Mouse (Mus musculus) adrenal gland, postnatal 14 days (tissue): Measurements from ENCODE around the gene Usp30. TPM values are rescaled to one million over a fixed set of nuclear protein-coding genes. Genes with fewer than 3 reads are reported as not detected.

Experiments used
- DNase-seq: peaks from one replicate; pipeline ENCODE4 v3.0.0; 2021; ENCODE audit warnings: mixed read lengths
- long read RNA-seq, 2 experiments: library from polyadenylated mRNA; stranded (forward); transcript quantifications; one replicate each; pipeline ENCODE4 v2.0.0; 2021
- total RNA-seq: library from RNA; stranded (reverse); gene quantifications from 2 replicates; pipeline ENCODE4 v1.2.3, GENCODE M21; 2021

Gene Usp30
- total RNA-seq = 24.9 and 25.7 TPM in 2 replicates
- long read RNA-seq, experiment 1, full-length matches to known transcripts = 10 of 26 reads
- long read RNA-seq, experiment 1, partial matches to known transcripts = 2 of 26 reads
- long read RNA-seq, experiment 1, other reads (novel, unspliced or antisense) = 14 of 26 reads
- long read RNA-seq, experiment 2, full-length matches to known transcripts = 10 of 17 reads
- long read RNA-seq, experiment 2, partial matches to known transcripts = 1 of 17 reads
- long read RNA-seq, experiment 2, other reads (novel, unspliced or antisense) = 6 of 17 reads

GRCm38 (mm10) chr5:114065161-114065560 is at the start of gene Usp30:
Usp30 (plus strand) TSS chr5:114065461.
- DNase-seq = no peak

GRCm38 (mm10) chr5:114024390-114024789 is 40.9 kb upstream of the Usp30 start:
- no peak for DNase-seq

GRCm38 (mm10) chr5:114024885-114025284 is 40.4 kb upstream of the Usp30 start:
- DNase-seq = peak; percentile 10

GRCm38 (mm10) chr5:114027217-114027944 is 37.9 kb upstream of the Usp30 start:
- DNase-seq = no peak

GRCm38 (mm10) chr5:114028111-114028510 is 37.1 kb upstream of the Usp30 start:
- no peak for DNase-seq

- no peak for DNase-seq
These were observed 34.6 kb upstream of the Usp30 start for GRCm38 (mm10) chr5:114030652-114031051.

- DNase-seq = no peak
These were observed 33.0 kb upstream of the Usp30 start for GRCm38 (mm10) chr5:114032161-114032763.

GRCm38 (mm10) chr5:114034393-114034792 is 30.9 kb upstream of the Usp30 start:
- no peak for DNase-seq

GRCm38 (mm10) chr5:114035111-114035510 is 30.1 kb upstream of the Usp30 start:
- DNase-seq = no peak

GRCm38 (mm10) chr5:114040508-114040907 is 24.8 kb upstream of the Usp30 start:
- DNase-seq = no peak

- no peak for DNase-seq
These were observed 24.4 kb upstream of the Usp30 start for GRCm38 (mm10) chr5:114040911-114041310.

- peak; percentile 71 for DNase-seq
These were observed 23.8 kb upstream of the Usp30 start for GRCm38 (mm10) chr5:114041327-114041930.

GRCm38 (mm10) chr5:114043800-114044199 is 21.5 kb upstream of the Usp30 start:
- no peak for DNase-seq

- no peak for DNase-seq
These were observed 20.1 kb upstream of the Usp30 start for GRCm38 (mm10) chr5:114045134-114045533.

GRCm38 (mm10) chr5:114046151-114046550 is 19.1 kb upstream of the Usp30 start:
- DNase-seq = no peak

GRCm38 (mm10) chr5:114046604-114047003 is 18.7 kb upstream of the Usp30 start:
- DNase-seq = no peak

GRCm38 (mm10) chr5:114047182-114047581 is 18.1 kb upstream of the Usp30 start:
- no peak for DNase-seq

- DNase-seq = no peak
These were observed 16.4 kb upstream of the Usp30 start for GRCm38 (mm10) chr5:114048731-114049308.

- DNase-seq = peak; percentile 90
These were observed 13.0 kb upstream of the Usp30 start for GRCm38 (mm10) chr5:114052246-114052761.

- no peak for DNase-seq
These were observed 8.0 kb upstream of the Usp30 start for GRCm38 (mm10) chr5:114057129-114057731.

GRCm38 (mm10) chr5:114061675-114062074 is 3.6 kb upstream of the Usp30 start:
- no peak for DNase-seq

- DNase-seq = no peak
These were observed 1.3 kb upstream of the Usp30 start for GRCm38 (mm10) chr5:114063958-114064357.
